Mouse (Mus musculus): Measurements from ENCODE around the gene Pld3.

DNA sequence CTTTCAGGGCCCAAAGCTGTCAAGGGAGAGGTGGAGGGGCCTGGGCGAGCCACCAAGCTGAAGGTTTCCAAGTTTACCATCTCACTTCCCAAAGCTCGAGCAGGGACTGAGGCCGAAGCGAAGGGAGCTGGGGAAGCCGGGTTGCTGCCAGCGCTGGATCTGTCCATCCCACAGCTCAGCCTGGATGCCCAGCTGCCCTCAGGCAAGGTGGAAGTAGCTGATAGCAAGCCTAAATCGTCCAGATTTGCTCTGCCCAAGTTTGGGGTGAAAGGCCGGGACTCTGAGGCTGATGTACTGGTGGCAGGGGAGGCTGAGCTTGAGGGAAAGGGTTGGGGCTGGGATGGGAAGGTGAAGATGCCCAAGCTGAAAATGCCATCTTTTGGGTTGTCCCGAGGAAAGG is 34.7 kb downstream of the Pld3 start:
- TF ChIP-seq CTCF (IDR thresholded peaks at IDR 0.05; ENCODE audit: low read depth) (no peak), EP300 (IDR thresholded peaks at IDR 0.05; ENCODE audit: low read depth) (no peak)
